Mouse (Mus musculus) myocyte (in vitro differentiated cells): ENCODE measurements at regions not wholly inside any gene's neighbourhood (a gene's known extent, or its start where the extent isn't known, plus 50 kb on each side); places are given as distances from the start of the nearest gene placed in this dataset.

Experiments used
- CEBPB ChIP-seq: IDR thresholded peaks from 2 replicates; pipeline ENCODE4 v1.6.1; 2011; ENCODE audit warnings: mild to moderate bottlenecking, moderate library complexity; ENCODE audit not compliant: poor library complexity, insufficient read depth, severe bottlenecking
- E2F4 ChIP-seq: IDR thresholded peaks from one replicate; pipeline ENCODE4 v1.6.1; 2011; ENCODE audit warnings: mild to moderate bottlenecking, control low read depth, moderate library complexity; ENCODE audit not compliant: insufficient read depth
- MAX ChIP-seq: IDR thresholded peaks from one replicate; pipeline ENCODE4 v1.6.1; 2011; ENCODE audit warnings: low read depth, mild to moderate bottlenecking, control low read depth
- MYOD1 ChIP-seq, 3 experiments: IDR thresholded peaks; one replicate each; pipeline ENCODE4 v1.6.1; 2011; ENCODE audit warnings: control low read depth in 2 of 3, low read depth in 2 of 3, mild to moderate bottlenecking in 2 of 3, moderate library complexity in 1 of 3; ENCODE audit not compliant: insufficient read length in 2 of 3, control insufficient read depth in 1 of 3
- MYOG ChIP-seq, 3 experiments: IDR thresholded peaks; one replicate each; pipeline ENCODE4 v1.6.1; 2011; ENCODE audit warnings: control low read depth in 2 of 3, low read depth in 2 of 3, mild to moderate bottlenecking in 2 of 3; ENCODE audit not compliant: insufficient read length in 2 of 3, control insufficient read depth in 1 of 3, insufficient read depth in 1 of 3
- POLR2A ChIP-seq: IDR thresholded peaks from one replicate; pipeline ENCODE4 v1.6.1; 2011; ENCODE audit warnings: low read depth, mild to moderate bottlenecking, control low read depth, moderate library complexity; ENCODE audit not compliant: insufficient read length
- POLR2AphosphoS2 ChIP-seq: IDR thresholded peaks from one replicate; pipeline ENCODE4 v1.6.1; 2011; ENCODE audit warnings: low read depth, control low read depth; ENCODE audit not compliant: insufficient read length
- REST ChIP-seq: IDR thresholded peaks from one replicate; pipeline ENCODE4 v1.6.1; 2011; ENCODE audit warnings: mild to moderate bottlenecking, control low read depth, moderate library complexity; ENCODE audit not compliant: insufficient read depth, insufficient read length
- SRF ChIP-seq: IDR thresholded peaks from one replicate; pipeline ENCODE4 v1.6.1; 2011; ENCODE audit warnings: low read depth; ENCODE audit not compliant: control insufficient read depth, insufficient read length
- TCF12 ChIP-seq: IDR thresholded peaks from one replicate; pipeline ENCODE4 v1.6.1; 2011; ENCODE audit warnings: mild to moderate bottlenecking, control low read depth; ENCODE audit not compliant: poor library complexity, insufficient read depth, severe bottlenecking
- TCF3 ChIP-seq: IDR thresholded peaks from one replicate; pipeline ENCODE4 v1.6.1; 2011; ENCODE audit warnings: low read depth, control low read depth; ENCODE audit not compliant: insufficient read length
- USF1 ChIP-seq: IDR thresholded peaks from one replicate; pipeline ENCODE4 v1.6.1; 2011; ENCODE audit warnings: low read depth, mild to moderate bottlenecking, control low read depth, moderate library complexity

DNA sequence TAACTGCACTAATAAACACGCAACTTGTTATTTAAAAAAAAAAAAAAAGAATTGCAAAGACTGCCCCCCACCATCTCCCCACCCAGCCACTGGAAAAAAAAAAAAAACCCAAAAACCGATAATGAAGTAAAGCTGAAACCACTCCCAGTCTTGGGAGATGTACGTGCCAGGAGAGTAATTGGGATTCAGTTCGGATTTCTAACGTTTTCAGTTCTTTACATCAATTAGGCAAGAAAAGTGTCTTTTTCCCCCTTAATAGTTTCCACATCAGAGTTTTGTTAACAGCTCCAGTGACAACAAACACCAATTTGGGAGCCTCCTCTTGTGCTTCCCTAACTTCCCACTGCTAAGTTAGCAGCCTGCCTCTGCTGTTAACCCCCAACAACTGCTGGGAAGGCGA lies 115.7 kb downstream of the Olig3 start:
- no peak for TF ChIP-seq POLR2A
- no peak for TF ChIP-seq E2F4
- no peak for TF ChIP-seq USF1
- TF ChIP-seq CEBPB: no peak
- no peak for TF ChIP-seq MAX
- no peak for TF ChIP-seq MYOD1 (IDR thresholded peaks at IDR 0.05; ENCODE audit: control insufficient read depth in 1 of 3, insufficient read length in 2 of 3, low read depth in 2 of 3)
- no peak for TF ChIP-seq TCF3
- no peak for TF ChIP-seq TCF12
- TF ChIP-seq POLR2AphosphoS2: no peak
- no peak for TF ChIP-seq SRF
- no peak for TF ChIP-seq MYOG (IDR thresholded peaks at IDR 0.05; ENCODE audit: control insufficient read depth in 1 of 3, insufficient read depth in 1 of 3, insufficient read length in 2 of 3, low read depth in 2 of 3)
- no peak for TF ChIP-seq REST
